Mouse (Mus musculus) olfactory bulb, adult 2 months (tissue): ENCODE data around the gene Cux2. TPM values are rescaled to one million over a fixed set of nuclear protein-coding genes. Genes with fewer than 3 reads are reported as not detected.

Experiments
- H3K27ac ChIP-seq: fragments of 200-500 bp; 2 replicates; pipeline ENCODE4 v1.5.1; 2012; ENCODE audit warnings: low read depth, low read length; ENCODE audit not compliant: insufficient read depth
- H3K4me1 ChIP-seq: fragments of 200-500 bp; 2 replicates; pipeline ENCODE4 v1.6.1; 2012; ENCODE audit warnings: low read length; ENCODE audit not compliant: control insufficient read depth, insufficient read depth
- H3K4me3 ChIP-seq: fragments of 200-500 bp; 2 replicates; pipeline ENCODE4 v1.5.1; 2012; ENCODE audit warnings: mild to moderate bottlenecking, low read depth, low read length, moderate library complexity; ENCODE audit not compliant: insufficient read depth
- CTCF ChIP-seq: fragments of 200-500 bp; IDR thresholded peaks from 2 replicates; pipeline ENCODE4 v1.5.1; 2012; ENCODE audit warnings: low read depth, mild to moderate bottlenecking, low read length, moderate library complexity; ENCODE audit not compliant: insufficient read depth
- POLR2A ChIP-seq: fragments of 200-500 bp; IDR thresholded peaks from 2 replicates; pipeline ENCODE4 v1.6.1; 2012; ENCODE audit warnings: mild to moderate bottlenecking, low read depth, low read length, moderate library complexity; ENCODE audit not compliant: insufficient read depth
- WGBS: fragments of 180-500 bp; shearing (Covaris S2); methylation state at CpG from one replicate; pipeline ENCODE4 v1.1.7; 2018; 5-methylcytosine and 5-hydroxymethylcytosine counted together
- polyA plus RNA-seq: library from polyadenylated mRNA; stranded (reverse); fragments of >200 nt; gene quantifications from 2 replicates; pipeline ENCODE4 v1.2.4, GENCODE M21; 2012; ENCODE audit warnings: low replicate concordance; ENCODE audit not compliant: missing spikeins, insufficient read depth, insufficient read length

Cux2 gene
- polyA plus RNA-seq, 1 experiment = not detected

GRCm38 (mm10) chr5:121928362-121929000 is 121.4 kb downstream of the Cux2 start:
- Histone ChIP-seq H3K4me3 (no peak overlapping the region), H3K4me1 (peaks cover 14% of the 10 kb centered on the region), H3K27ac (no peak overlapping the region)
- TF ChIP-seq CTCF = no peak
- TF ChIP-seq POLR2A = no peak
- 53% methylated on average over 17 of the region's 17 CpGs for WGBS

DNA sequence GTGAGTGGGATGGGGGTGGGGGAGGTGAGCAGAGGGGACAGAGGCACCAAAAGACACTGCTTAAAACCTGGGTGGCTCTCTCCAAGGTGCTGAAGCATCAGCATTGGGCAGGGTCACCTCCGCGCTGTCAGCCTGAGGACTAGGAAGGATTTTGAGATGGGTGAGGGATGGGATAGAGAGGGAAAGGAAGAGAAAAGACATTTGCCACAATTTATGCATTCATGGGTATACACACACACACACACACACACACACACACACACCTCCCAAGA is 123.4 kb downstream of the Cux2 start:
- Histone ChIP-seq H3K27ac (no peak overlapping the region), H3K4me3 (no peak overlapping the region), H3K4me1 (peaks cover 12% of the 10 kb centered on the region)
- TF ChIP-seq POLR2A = no peak
- TF ChIP-seq CTCF = no peak
- WGBS = 84% methylated on average over 2 of the region's 2 CpGs

- H3K27ac ChIP-seq = no peak overlapping the region
- peaks cover 12% of the 10 kb centered on the region for H3K4me1 ChIP-seq
- no peak for TF ChIP-seq CTCF
- no peak for TF ChIP-seq POLR2A
- 24% methylated on average over 28 of the region's 28 CpGs for WGBS
- H3K4me3 ChIP-seq = no peak overlapping the region
Measured at GRCm38 (mm10) chr5:121925751-121926542, 124.0 kb downstream of the Cux2 start.

GRCm38 (mm10) chr5:121925291-121925690 is 124.6 kb downstream of the Cux2 start:
- Histone ChIP-seq H3K4me1 (peaks cover 12% of the 10 kb centered on the region), H3K4me3 (no peak overlapping the region), H3K27ac (no peak overlapping the region)
- TF ChIP-seq POLR2A (no peak), CTCF (no peak)
- 22% methylated on average over 23 of the region's 23 CpGs for WGBS

GRCm38 (mm10) chr5:121924423-121924822 is 125.5 kb downstream of the Cux2 start:
- Histone ChIP-seq H3K27ac (no peak overlapping the region), H3K4me1 (peaks cover 17% of the 10 kb centered on the region), H3K4me3 (no peak overlapping the region)
- WGBS = 21% methylated on average over 9 of the region's 9 CpGs
- TF ChIP-seq POLR2A (no peak), CTCF (no peak)

DNA sequence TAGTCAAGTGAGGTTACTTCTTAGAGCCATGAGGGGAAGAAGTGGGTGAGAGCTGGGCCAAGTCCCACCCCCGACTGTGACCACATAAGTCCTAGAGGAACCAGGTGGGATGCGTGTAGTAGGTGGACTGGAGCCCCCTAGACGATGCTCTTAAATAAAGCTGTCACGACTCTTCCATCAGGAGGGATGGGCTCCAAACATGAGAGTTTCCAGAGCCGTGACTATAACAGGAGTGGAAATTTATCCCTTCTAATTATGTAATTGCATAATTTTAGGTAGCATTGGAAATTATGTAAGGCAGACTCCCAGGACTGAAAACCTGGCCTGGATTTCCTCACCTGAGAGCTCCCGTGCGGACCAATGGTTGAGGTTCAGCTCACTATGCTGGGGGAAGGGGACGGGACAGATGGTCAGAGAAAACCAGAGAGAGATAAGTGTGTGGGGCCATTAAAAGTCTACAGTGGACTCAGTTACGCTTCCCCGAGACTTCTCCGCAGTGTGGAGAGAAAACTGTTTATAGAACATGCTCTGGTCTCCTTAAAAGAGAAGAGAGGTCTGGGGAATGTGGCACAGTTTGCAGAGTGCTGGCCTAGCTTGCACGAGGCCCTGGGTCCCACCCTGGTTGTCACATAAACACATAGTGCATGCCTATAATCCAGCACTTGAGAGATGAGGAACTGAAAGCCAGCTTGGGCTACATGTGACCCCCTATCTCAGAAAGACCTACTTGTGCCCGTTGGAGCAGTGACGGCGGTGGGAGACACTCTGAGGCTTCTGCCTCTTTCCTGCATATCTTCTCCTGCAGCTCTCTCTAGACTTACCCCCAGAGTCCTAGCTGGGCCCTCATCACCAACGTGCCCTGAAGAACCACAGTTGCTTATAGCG is 126.7 kb downstream of the Cux2 start:
- no peak overlapping the region for H3K27ac ChIP-seq
- TF ChIP-seq POLR2A (no peak), CTCF (no peak)
- no peak overlapping the region for H3K4me3 ChIP-seq
- peaks cover 22% of the 10 kb centered on the region for H3K4me1 ChIP-seq
- WGBS = 92% methylated on average over 17 of the region's 17 CpGs

DNA sequence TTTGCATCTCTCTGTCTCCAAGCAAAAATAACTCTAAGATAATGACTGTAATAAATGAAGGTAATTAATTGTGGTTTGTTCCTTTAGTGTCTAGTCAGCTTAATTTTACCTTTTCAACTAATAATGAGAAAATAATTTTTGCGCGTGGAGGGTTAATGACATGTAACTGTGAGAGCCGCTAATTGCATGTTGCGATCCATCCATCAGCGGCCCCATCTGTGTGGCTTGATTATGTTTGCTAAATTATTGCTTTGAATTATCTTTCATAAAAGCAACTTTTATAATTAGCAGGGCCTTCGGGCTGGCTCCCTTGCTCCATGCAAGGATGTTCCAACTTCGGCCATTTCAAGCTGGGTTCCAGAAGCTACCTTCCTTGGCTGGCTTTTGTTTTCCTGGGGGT is 130.7 kb downstream of the Cux2 start:
- Histone ChIP-seq H3K4me1 (peaks cover 12% of the 10 kb centered on the region), H3K4me3 (no peak overlapping the region), H3K27ac (no peak overlapping the region)
- 52% methylated on average over 7 of the region's 7 CpGs for WGBS
- TF ChIP-seq POLR2A (no peak), CTCF (no peak)

- Histone ChIP-seq H3K4me1 (peaks cover 11% of the 10 kb centered on the region), H3K4me3 (no peak overlapping the region), H3K27ac (no peak overlapping the region)
- WGBS = 97% methylated on average over 4 of the region's 4 CpGs
- TF ChIP-seq POLR2A (no peak), CTCF (no peak)
Measured at GRCm38 (mm10) chr5:121916813-121917212, 133.1 kb downstream of the Cux2 start.

GRCm38 (mm10) chr5:121913999-121914398 is 135.9 kb downstream of the Cux2 start:
- 80% methylated on average over 23 of the region's 23 CpGs for WGBS
- H3K4me3 ChIP-seq = no peak overlapping the region
- TF ChIP-seq POLR2A (no peak), CTCF (no peak)
- H3K4me1 ChIP-seq = peaks cover 11% of the 10 kb centered on the region
- H3K27ac ChIP-seq = no peak overlapping the region
